Mouse (Mus musculus) kidney, postnatal 0 days (tissue): ENCODE results near the gene Fndc4. TPM values are rescaled to one million over a fixed set of nuclear protein-coding genes. Genes with fewer than 3 reads are reported as not detected.

Experiments used
- ATAC-seq: fragments of 200-750 bp; cut with Nextera tagmentation; replicated peaks from 2 replicates; pipeline ENCODE4 v1.8.0; 2017; ENCODE audit warnings: low read depth, moderate number of reproducible peaks, moderate TSS enrichment, moderate library complexity; ENCODE audit not compliant: low FRiP score
- DNase-seq: peaks from one replicate; pipeline ENCODE4 v3.0.0-alpha.2; 2016; ENCODE audit warnings: low spot score
- H3K27ac ChIP-seq: fragments of 300-500 bp; sonication (generic); 2 replicates; pipeline ENCODE4 v1.5.1; 2014; ENCODE audit warnings: mild to moderate bottlenecking
- H3K27me3 ChIP-seq: fragments of 300-500 bp; sonication (generic); 2 replicates; pipeline ENCODE4 v1.6.1; 2014; ENCODE audit warnings: low read length, mixed read lengths; ENCODE audit not compliant: insufficient read depth
- H3K36me3 ChIP-seq: fragments of 300-500 bp; sonication (generic); 2 replicates; pipeline ENCODE4 v1.6.1; 2014; ENCODE audit warnings: low read length, mixed read lengths; ENCODE audit not compliant: insufficient read depth
- H3K4me1 ChIP-seq: fragments of 300-500 bp; sonication (generic); replicated peaks from 2 replicates; pipeline ENCODE4 v1.6.1; 2014; ENCODE audit warnings: antibody characterized with exemption, low read length, mixed read lengths; ENCODE audit not compliant: insufficient read depth
- H3K4me2 ChIP-seq: fragments of 300-500 bp; sonication (generic); 2 replicates; pipeline ENCODE4 v1.6.1; 2014; ENCODE audit warnings: mild to moderate bottlenecking, low read length, moderate library complexity, mixed read lengths
- H3K4me3 ChIP-seq: fragments of 300-500 bp; sonication (generic); replicated peaks from 2 replicates; pipeline ENCODE4 v1.5.1; 2014; ENCODE audit warnings: low read depth, low read length
- H3K9ac ChIP-seq: fragments of 300-500 bp; sonication (generic); 2 replicates; pipeline ENCODE4 v1.6.1; 2014; ENCODE audit warnings: low read depth, low read length
- H3K9me3 ChIP-seq: fragments of 300-500 bp; sonication (generic); replicated peaks from 2 replicates; pipeline ENCODE4 v1.6.1; 2016; ENCODE audit warnings: low read length, inconsistent platforms, mixed read lengths
- CTCF ChIP-seq: IDR thresholded peaks from 2 replicates; pipeline ENCODE4 v1.5.1; 2016; ENCODE audit warnings: antibody characterized with exemption, low read depth, mild to moderate bottlenecking, moderate library complexity
- WGBS: fragments of 180-500 bp; shearing (Covaris S2); extraction: QIAGEN DNeasy Blood & Tissue Kit; methylation state at CpG from one replicate; pipeline ENCODE4 v1.1.7; 2014; 5-methylcytosine and 5-hydroxymethylcytosine counted together
- polyA plus RNA-seq: library from polyadenylated mRNA; unstranded; fragments of >200 nt; fragmentation: Nextera tagmentation; extraction: Ambion mirVana; gene quantifications from 2 replicates; pipeline ENCODE4 v1.2.1, GENCODE M21; 2015

The Fndc4 gene
- polyA plus RNA-seq, 1 experiment from 2014 or later: 27.8 TPM

DNA sequence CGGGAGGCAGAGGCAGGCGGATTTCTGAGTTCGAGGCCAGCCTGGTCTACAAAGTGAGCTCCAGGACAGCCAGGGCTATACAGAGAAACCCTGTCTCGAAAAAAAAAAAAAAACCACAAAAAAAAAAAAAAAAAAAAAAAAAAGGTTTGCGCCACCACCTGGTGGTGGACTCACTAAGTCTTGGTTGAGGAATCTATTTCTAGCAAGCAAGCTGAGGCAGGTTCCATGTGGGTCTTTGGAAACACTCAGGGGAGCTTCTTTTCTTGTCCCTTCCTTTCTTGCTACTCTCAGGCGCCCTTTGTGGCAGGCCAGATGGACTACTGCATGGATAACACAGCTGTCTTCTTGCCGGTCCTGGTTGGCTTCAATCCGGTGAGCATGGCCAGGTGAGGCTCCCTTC is 6.0 kb upstream of the Fndc4 start:
- WGBS: 78% methylated on average over 7 of the region's 8 CpGs
- Histone ChIP-seq H3K9ac (no peak overlapping the region), H3K4me2 (no peak overlapping the region), H3K4me3 (no peak overlapping the region), H3K4me1 (no peaks in the 10 kb centered on the region), H3K36me3 (no peaks in the 10 kb centered on the region), H3K27me3 (no peaks in the 10 kb centered on the region), H3K9me3 (no peaks in the 10 kb centered on the region), H3K27ac (no peak overlapping the region)
- DNase-seq (no peak), ATAC-seq (no peak)
- TF ChIP-seq CTCF: no peak

DNA sequence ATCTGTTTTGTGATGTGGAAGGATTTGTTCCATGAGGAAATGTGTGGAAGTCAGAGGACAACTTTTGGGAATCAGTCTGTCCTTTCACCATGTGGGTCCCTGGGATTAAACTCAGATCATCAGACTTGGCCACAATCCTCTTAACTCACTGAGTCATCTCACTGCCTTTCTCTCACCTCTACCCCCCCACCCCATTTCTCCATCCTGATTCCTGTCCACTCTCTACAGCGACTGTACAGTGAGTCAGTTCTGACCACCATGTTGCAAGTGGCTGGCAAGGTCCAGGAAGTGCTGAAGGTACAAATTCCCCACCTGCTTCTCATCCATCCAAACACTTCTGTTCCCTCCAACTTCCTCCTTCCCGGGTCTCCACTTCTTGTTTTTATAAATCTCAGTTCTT is 2.6 kb upstream of the Fndc4 start:
- no peaks in the 10 kb centered on the region for H3K27me3 ChIP-seq
- H3K9me3 ChIP-seq: no peaks in the 10 kb centered on the region
- DNase-seq (no peak), ATAC-seq (no peak)
- H3K36me3 ChIP-seq: no peaks in the 10 kb centered on the region
- no peak overlapping the region for H3K4me2 ChIP-seq
- peaks cover 4% of the 10 kb centered on the region; the same call in 1 of the 2 replicates for H3K4me1 ChIP-seq
- H3K4me3 ChIP-seq: no peak overlapping the region
- no peak overlapping the region for H3K27ac ChIP-seq
- 59% methylated on average over 2 of the region's 2 CpGs for WGBS
- H3K9ac ChIP-seq: no peak overlapping the region
- TF ChIP-seq CTCF: no peak

DNA sequence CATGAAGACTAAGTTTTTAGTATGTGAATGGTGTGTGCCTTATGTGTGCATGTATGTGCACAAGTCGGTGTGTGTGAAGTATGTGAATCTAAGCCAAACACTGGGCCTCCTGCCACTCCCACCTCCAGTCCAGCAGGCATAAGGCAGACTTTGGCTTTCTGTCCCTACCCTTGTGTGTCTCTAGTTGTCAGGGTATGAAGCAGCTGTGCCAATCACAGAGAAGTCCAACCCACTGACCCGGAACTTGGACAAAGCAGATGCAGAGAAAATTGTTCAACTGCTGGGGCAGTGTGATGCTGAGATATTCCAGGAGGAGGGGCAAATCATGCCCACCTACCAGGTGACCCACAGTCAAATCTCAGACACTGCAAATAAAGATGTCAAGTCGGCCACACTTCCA is 2.1 kb upstream of the Fndc4 start:
- no peak overlapping the region for H3K9ac ChIP-seq
- peaks cover 4% of the 10 kb centered on the region; the same call in 1 of the 2 replicates for H3K4me1 ChIP-seq
- no peaks in the 10 kb centered on the region for H3K27me3 ChIP-seq
- no peak overlapping the region for H3K4me2 ChIP-seq
- no peak overlapping the region for H3K27ac ChIP-seq
- TF ChIP-seq CTCF: no peak
- ATAC-seq (no peak), DNase-seq (no peak)
- no peaks in the 10 kb centered on the region for H3K36me3 ChIP-seq
- WGBS: 71% methylated on average over 3 of the region's 3 CpGs
- H3K4me3 ChIP-seq: no peak overlapping the region
- no peaks in the 10 kb centered on the region for H3K9me3 ChIP-seq

DNA sequence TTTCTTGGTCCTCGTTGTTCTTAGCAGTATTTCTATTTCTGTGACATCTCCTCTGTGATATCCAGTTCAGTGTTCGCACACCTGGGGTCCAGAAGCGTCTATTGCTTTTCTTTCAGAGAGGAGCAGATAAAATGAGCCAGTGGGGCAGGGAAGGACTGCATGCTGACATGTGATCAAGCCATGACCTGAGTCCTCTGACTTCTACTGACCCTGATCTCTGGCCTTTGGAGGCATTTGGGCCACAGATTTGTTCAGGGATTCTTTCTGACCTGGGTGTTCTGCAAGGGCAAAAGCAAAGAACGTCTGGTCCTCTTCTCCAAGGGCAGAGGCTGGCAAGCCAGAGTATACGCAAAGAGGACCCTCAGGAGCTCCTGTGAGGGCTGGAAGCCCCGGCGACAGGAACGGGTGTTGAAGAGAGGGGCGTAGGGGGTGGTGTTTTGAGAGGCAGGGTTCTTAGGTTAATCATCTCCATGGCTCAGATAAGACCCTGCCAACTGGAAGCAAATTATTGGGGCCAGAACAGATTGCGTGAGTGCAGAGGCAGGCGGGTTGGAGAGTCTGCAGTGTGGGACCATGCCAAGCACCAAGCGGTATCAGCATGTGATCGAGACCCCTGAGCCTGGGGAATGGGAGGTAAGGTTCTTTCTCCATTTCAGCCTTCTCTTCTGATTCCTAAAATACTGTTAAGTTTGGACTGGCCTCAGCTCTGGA is 1.3 kb upstream of the Fndc4 start, which contains the start of gene Gckr:
Gene Gckr, plus strand, starts transcription at position 397 of the 711 bp plus-strand sequence.
- Histone ChIP-seq H3K27me3 (no peaks in the 10 kb centered on the region), H3K27ac (no peak within 1 kb of the TSS), H3K4me3 (no peak within 1 kb of the TSS), H3K9ac (no peak within 1 kb of the TSS), H3K4me1 (peaks cover 4% of the 10 kb centered on the region; the same call in 1 of the 2 replicates), H3K4me2 (peak within 1 kb of the TSS; percentile 100), H3K9me3 (no peaks in the 10 kb centered on the region), H3K36me3 (no peaks in the 10 kb centered on the region)
- no peak for ATAC-seq
- no peak for TF ChIP-seq CTCF
- DNase-seq: no peak
- whole genome bisulfite sequencing: 72% methylated on average over 13 of the region's 13 CpGs

DNA sequence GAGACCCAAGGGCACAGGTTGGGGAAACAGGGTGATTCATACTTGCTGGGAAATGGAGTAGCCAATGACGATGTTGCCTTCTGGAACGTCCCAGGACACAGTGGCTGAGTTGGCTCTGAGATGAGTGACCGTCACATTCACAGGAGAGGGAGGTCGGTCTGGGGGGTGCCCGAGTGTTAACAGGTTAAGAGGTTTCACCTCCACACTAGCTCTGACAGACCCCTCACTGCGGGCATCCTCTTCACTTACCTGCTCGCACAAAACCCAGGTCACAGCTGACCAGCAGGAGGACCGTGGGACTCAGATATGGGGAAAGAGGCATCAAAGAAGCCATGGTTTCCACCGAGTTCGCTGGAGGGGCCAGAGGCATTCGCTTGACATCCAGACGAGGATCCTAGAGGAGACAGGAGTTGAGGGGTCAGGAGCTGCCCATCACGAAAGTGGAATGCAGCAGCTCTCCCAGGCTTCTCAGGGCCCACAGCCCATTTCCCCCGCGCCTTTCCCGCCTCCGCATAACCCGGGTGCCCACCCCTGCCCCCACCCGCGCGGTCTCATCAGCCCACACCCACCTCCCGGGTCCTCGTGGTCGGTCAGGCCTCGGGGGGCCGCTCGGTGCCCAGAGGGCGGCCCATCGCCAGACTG is 795 bp downstream of the Fndc4 start:
- Histone ChIP-seq H3K36me3 (no peaks in the 10 kb centered on the region), H3K9ac (peak overlapping the region; percentile 77)

DNA sequence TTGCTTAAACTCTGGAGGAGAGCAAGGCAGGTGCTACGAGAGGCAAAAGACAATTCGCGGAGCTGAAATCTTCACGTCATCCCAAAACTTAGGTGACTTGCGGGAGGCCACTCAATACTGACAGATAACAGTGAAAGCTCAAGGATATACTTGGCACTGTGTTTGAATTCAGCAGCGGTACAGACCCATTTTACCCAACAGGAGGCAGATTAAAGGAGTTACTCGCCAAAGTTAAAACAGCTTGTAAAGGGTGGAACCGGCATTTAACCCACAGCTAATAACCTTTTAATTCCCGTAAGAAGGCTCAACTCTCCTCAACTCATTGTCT is 4.6 kb downstream of the Fndc4 start:
- peaks cover under 1% of the 10 kb centered on the region; the same call in 1 of the 2 replicates for H3K36me3 ChIP-seq
- no peak for ATAC-seq
- peak overlapping the region; percentile 44 for H3K4me3 ChIP-seq
- no peaks in the 10 kb centered on the region for H3K27me3 ChIP-seq
- peak overlapping the region; percentile 61; the same call in 1 of the 2 replicates for H3K27ac ChIP-seq
- H3K9ac ChIP-seq: peak overlapping the region; percentile 44; the same call in 1 of the 2 replicates
- H3K4me2 ChIP-seq: peak overlapping the region; percentile 61
- TF ChIP-seq CTCF: no peak
- H3K4me1 ChIP-seq: peaks cover 14% of the 10 kb centered on the region
- WGBS: 4% methylated on average over 9 of the region's 9 CpGs
- H3K9me3 ChIP-seq: no peaks in the 10 kb centered on the region
- no peak for DNase-seq

More for the DNA sequence above, 795 bp downstream of the Fndc4 start:
- Histone ChIP-seq H3K9me3 (no peaks in the 10 kb centered on the region), H3K27ac (no peak overlapping the region), H3K4me3 (peak overlapping the region; percentile 66), H3K4me1 (peaks cover 9% of the 10 kb centered on the region), H3K4me2 (peak overlapping the region; percentile 100), H3K27me3 (no peaks in the 10 kb centered on the region)
- DNase-seq (peak; percentile 14), ATAC-seq (no peak; the same call in 1 of the 2 replicates)
- WGBS: 5% methylated on average over 28 of the region's 29 CpGs
- TF ChIP-seq CTCF: no peak
